Mouse (Mus musculus) ovary, postnatal 10 days (tissue): ENCODE data around the gene Gm26602.
"Not testable (repeated sequence)": the region's sequence is repeated elsewhere in the genome, so short reads cannot be mapped to it uniquely, and the experiment has no call there.

Experiments
- DNase-seq: peaks from one replicate; pipeline ENCODE4 v3.0.0; 2022; ENCODE audit warnings: low spot score

Gm26602 gene

DNA sequence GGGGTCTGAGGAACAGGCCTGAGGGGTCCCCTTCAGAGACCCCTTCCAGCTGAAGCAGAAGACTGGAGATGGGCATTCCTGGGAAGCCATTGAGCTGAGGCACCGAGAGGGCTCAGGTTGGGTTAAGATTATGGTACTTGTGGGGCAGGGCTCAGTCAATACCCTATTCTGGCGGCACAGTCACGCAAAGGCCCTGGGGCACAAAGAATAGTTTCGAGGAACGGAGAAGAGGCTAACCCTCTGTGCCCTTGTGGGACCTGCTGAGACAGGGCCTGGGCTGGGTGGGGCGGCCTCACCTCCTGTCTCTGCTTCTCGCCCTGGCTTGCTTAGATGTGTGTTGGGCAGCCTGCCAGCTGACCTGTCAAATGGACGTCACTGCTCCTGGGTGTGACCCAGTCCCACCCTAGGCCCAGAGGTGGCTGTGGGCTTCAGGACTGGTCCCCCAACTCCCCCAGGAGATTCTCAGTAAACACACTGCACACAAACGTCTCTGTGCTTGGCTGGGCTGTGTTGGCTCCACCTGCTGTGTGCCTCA is 22.6 kb downstream of the Gm26602 start:
- no peak for DNase-seq

DNA sequence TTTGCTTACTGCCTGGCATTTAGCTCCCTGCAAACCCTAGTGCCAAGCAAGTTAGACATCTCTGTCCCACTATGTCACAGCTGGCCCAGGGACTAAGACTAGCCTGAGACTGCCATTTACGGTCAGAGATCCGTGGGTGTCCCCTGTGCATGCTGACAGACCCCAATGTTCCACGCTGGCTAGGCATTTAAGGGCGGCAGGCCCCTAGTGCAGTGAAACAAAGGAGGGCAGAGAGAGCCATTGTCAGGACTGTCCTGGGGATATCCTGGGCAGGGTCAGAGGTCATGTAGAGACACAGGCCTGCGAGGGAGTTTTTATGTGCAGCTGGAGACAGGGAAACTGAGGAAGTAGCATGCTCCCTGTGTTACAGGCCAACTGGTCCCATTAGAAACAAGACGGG is 23.2 kb downstream of the Gm26602 start:
- no peak for DNase-seq

DNA sequence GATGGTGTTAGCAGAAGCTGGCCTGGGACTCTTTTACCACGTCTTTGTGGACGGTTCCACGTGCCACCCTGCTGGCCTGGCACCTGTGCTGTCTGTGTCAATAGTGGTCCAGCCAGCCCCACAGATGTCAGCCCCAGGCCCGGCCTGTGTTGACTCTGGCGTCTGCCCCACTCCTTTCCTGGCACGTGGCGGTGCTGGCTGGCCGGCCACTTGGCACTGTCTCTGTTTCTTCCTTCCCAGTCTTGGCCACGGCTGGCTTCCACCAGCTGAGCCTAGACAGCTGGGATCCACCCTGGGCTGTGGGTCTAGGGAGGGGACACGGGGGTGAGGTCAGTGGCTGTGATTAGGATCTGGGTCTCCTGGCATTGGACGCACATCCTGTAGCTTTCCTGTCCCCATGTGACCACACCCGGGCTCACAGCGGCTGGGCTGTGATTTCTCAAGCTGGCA is 23.6 kb downstream of the Gm26602 start:
- peak; percentile 48 for DNase-seq

DNA sequence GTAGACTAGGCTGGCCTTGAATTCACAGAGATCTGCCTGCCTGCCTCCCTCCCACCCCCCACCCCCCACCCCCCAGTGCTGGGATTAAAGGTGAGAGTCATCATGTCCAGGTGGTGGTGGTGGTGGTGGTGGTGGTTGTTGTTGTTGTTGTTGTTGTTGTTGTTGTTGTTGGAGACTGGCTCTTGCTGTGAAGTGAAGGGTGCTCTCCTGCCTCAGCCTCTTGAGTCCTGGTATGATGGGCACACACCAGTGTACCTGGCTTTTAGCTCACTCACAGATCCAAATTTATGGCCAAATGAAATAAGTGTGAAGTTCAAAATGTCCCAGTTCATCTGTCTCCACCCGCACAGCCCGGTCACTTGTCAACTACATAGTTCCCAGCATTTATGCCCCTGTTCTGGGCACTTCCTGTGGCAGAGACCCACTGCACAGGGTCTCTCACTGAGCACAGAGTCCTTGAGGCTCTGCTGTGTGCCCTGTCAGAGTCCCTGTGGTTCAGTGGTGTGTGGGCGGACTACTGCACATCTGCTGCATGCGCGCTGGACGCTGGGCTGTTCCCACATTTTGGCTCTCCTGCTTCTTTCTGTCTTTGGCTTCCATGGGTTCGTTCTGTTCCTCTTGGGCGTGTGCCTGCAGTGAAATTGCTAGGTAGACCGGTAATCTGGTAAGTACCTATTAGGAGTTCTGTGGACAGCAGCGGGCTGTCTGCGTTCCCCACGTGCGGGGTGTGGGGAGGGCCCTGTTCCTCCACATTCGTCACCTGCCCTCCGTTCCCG is 24.3 kb downstream of the Gm26602 start:
- no peak for DNase-seq

DNA sequence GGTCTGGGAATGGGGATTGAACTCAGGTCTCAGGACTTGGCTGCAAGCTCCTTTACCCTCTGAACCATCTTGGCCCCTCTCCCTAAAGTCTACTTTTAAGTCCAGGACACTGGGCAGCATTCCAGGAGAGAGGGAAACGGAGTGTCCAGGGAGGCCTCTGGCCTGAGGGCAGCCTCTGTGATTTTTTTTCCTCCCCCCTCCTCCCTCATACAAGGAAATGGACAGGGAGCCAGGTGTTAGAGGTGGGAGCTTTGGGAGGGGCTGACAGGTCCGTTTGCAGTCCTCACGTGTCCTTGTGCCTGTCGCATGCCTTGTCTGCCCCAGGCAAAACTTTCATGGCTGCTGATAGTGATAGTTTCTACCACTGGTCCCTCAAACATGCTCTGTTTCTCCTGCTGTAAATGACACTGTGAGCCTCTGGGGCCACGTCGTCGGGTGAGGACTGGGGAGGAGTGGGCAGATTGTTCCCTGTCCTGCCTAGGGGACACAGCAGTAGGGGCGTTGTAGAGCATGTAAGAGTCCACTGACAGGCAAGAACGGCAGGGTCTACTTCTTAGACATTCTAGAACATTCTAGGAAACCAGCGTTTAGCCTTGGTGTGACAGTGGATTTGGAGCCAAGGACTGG is 25.7 kb downstream of the Gm26602 start:
- no peak for DNase-seq

DNA sequence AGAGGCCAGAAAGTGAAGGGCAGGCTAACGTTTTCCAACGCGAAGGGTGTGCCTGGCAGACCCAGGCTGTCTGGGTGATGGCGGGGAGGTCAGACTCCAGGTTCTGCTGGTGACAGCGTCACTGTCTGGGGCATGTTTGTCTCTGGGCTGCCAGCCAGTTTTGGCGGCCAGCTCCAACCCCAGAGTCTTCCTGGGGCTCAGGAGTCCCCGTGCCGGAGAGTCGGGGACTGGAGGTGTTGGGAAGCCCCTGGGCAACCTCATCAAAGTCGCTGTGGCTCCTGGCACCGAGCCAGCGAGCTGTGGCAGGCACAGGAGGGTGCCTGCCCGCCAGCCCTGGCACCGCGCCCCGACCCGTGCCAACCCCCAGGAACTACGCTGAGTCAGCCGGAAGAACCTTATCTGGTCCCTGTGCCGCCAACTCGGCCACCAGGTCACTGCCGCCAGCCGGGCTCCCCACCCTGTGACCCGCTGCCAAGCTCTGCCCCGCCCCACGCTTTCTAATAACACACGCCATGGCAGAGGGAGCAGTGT is 26.3 kb downstream of the Gm26602 start:
- DNase-seq: no peak

DNA sequence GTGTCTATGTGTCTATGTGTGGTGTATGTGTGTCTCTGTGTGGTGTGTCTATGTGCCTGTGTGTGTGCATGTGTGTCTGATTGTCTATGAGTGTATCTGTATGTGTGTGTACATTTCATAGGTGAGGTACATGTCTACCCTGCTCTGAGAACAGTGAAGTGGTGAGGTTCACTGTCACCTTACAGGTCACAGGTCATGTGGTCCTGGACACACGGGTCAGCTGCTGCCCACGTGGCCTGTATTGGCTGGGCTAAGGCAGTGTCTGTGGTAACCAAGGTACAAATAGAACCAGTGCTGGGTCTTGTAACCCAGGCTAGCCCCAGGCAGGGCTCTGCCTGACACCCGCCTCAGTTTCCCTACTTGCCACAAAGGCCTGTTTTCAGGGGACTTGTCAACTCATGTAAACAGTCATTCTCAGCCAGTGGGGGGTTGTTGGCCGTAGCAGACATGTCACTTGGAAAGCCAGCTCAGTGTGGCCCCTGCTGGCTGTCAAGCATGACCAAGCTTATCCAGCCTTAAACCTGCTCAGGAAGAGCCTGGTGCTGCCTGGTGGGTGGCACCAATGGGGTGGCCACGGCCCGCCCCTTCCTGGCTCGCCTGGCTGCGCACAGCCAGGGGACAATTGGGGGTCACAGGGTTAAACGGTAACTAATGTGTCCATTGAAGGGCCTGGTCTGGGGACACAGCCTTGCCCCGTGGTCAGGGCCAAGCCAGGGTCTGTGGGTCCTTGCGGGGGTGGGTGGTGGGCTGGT is 27.3 kb downstream of the Gm26602 start:
- no peak for DNase-seq

DNA sequence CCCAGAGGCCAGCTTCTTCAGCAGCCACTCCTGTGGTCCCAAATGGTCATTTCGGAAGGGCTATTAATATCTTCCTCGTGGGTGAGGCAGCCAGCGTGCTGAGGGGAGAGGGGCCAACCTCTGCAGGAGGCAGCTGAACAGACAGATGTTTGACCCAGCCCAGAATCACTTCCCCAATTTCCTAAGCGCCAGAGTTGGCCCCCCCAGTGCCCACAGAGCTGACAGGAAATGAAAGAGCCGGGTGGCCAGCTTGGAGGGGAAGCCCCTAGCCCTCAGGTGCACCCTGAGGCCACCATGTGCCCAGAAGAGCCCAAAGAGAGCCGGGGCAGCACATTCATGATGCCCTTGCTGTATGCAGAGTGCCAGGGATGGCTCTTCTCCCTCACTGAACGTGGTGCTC is 30.1 kb downstream of the Gm26602 start:
- DNase-seq: no peak

DNA sequence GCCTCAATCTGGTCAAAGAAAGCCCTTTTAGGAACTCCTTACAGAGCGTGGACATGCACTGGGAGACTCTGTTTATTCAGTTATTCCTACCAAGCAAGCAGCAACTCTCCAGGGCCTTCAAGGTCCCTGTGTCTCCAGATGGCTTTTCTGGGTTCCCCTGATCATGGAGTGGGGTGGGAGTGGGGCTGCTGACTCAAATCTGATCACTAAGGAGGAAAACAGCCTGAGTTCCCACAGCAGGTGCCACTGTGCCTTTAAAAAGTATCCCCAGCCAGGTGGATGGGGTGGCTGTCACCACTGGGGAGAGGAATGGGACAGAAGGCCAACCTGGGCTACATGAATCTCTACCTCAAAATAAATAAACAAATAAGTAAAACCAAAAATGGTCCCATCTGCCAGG is 32.3 kb downstream of the Gm26602 start:
- no peak for DNase-seq

DNA sequence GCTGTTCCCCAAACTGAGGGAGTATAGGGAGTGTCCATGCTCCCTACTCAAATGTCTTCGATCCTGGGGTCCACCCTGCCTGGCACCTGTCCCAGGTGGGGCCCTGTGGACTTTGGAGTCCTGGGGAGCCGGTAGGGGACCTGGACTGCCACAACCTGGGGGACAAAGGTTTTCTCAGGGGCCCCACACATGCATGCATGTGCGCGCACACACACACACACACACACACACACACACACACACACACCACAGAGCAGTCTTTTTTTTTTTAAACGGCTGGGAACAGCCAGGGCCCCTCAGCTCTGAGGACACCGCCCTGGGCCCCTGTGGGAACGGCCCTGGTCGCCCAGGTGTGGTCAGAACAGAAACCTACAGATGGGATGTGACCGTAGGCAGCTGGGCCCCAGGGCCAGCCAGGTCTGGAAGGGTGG is 32.8 kb downstream of the Gm26602 start:
- DNase-seq: no peak

DNA sequence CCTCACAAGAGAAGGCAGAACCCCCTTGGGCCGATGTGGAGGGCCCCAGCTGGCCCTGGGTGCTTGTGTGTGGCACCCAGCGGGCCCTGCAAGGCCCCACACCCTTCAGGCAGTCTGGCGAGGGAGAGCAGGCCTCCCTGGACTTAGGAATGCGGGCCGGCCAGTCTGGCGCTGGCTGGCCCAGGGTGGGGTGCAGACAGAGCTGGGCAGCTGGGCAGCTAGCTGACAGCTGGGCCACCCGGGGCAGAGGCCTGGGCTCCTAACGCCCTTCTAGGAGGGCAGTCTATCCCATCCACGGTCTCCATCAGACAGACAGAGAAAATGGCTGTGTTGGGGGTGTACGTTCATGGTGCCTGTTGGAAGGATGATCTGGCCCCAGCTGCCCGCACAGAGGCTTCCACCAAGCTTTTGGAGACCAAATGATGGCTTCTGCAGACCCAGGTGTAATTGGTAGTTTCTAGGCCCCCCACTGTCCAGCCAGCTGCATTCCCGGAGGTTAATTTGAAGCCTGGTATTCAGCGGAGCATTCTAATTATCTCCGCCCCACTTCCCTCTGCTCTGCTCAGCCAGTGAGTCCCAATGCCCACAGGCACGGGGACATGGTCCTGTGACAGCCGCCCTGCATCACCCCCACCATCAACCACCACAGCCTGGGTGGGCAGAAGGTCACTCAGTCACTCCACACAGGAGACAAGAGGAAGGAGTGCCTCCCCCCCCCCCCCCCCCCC is 35.0 kb downstream of the Gm26602 start:
- DNase-seq: no peak

DNA sequence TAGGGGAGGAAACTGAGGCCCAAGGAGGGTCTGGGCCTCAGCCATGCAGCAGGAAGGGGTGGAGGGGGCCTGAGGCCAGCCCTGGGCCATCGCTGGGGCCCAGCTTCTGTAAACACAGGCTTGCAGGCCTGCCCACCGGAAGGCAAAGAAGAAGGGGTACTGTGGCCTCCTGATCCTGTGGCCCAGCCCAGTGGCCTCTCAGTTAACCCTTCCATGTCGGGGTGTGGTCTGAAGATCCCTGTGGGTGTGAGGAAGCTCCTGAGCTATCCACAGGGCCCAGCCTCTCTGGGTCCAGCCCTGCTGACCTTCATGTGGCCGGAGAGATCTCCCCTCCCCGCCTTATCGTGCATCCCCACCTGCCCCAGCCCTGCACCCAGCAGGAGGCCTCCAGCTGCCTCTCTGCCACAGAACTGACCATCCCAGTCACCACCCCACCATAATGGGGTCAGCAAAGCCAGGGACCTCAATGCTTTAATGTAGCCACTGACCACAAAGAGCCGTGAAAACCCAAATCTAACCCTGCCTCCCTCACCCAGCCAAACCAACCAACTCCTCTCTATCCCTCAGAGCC is 36.2 kb downstream of the Gm26602 start:
- no peak for DNase-seq

DNA sequence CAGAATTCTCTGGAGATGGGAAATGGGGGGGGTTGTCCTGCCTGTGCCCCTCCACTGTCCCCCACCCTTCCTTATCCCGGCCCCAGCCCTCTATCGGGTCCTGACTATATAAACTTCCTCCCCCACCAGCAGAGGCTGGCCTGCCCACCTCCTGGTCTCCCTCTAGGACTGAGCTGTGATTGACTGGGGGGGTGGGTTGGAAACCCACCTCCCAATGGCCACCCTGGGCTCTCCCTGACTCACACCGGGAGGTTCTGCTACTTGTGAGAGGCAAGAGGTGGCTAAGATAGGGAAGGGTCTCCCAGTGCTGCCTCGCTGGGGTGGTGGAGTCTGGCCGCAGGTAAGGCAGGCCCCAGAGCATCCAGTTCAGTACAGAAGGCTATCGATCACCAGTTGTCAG is 36.8 kb downstream of the Gm26602 start:
- no peak for DNase-seq

DNA sequence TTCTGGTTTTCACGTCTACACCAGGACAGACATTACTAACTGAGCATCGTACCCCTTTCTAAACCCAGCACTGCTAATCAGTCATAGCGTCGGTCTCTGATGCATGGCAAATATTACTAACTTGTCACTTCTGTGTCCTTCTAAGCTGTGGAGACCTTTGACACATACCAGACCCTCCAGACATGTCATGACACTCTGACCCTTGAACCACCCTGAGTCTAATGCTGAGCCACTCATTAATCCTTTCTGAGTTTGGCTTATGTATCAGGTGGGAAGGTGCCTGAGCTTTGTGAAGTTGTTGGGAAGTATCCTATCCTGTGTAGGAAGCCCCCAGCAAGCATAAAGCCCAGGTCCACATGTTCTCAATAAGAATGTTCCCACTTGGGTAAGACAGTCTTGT is 39.2 kb downstream of the Gm26602 start:
- no peak for DNase-seq

DNA sequence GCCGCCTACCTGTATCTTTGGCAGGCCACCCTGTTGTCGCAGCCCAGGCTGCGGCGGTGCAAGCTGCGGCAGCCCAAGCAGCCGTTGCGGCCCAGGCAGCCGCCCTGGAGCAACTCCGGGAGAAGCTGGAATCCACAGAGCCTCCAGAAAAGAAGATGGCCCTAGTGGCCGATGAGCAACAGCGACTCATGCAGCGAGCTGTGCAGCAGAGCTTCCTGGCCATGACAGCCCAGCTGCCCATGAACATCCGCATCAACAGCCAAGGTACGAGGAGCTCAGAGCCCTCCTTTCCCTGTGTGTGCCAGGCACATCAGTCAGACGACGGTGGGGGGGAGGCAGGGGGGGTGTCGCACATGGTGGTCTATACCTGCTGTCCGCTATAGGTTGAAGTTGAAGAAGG is 40.0 kb downstream of the Gm26602 start:
- DNase-seq: no peak

DNA sequence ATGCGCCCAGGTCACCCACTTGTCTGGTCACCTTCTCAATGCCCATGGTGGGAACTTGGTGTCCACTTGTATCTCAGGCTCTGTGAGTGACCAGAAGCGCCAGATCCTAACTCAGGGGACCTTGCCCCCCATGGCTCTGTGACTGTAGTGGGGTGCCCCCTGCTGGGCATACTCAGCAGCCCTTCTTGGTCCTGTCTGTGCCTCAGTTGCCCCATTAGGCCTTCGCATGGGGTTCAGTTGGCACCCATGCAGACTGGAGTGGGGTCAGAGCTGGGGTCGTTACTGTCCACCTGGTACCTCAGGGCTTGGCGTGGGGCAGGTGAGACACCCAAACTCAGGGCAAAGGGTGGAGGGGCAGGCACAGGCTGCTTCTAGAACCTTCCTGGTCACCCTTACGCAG is 43.3 kb downstream of the Gm26602 start:
- DNase-seq: no peak

DNA sequence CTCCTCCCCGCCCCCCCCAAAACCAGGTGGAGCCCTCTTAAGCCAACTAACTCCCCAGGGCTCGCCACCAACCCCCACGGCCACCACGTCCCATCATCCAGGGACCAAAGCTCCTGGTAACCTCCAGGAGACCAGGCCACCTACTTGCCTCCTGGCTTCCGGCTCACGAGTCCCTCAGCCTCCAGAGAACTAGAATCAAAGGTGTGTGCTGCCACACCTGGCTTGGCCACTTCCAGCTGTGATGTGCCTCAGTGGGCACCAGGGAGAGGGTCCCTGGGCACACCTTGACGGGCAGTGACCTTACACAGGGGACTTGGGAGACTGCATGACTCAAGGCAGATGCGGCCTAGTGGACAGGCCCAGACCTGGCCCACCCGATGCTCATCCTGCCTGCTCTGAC is 45.0 kb downstream of the Gm26602 start:
- no peak for DNase-seq

DNA sequence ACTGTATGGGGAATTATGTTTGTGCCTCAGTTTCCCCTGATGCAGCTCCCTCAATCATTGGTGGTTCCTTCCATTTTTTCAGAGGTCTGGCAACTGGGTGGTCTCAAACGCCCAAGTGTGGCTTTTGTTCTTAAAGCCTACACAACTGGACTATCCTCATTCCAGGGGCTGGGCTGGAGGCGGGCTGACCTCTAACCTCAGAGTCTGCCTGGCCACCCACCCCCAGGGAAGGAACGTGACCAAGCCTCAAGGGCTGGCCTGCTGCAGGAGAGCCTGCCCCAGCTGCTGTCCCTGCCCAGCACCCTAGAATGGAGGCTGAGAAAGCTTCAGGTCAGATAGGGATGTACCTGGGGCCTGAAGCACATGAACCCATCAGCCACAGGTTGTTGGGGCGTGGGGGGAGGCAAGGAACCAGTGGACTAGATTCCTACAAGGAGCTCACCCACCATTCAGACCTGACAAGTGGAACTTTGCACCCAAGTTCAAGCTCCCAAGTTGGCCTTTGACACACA is 46.0 kb downstream of the Gm26602 start:
- no peak for DNase-seq

DNA sequence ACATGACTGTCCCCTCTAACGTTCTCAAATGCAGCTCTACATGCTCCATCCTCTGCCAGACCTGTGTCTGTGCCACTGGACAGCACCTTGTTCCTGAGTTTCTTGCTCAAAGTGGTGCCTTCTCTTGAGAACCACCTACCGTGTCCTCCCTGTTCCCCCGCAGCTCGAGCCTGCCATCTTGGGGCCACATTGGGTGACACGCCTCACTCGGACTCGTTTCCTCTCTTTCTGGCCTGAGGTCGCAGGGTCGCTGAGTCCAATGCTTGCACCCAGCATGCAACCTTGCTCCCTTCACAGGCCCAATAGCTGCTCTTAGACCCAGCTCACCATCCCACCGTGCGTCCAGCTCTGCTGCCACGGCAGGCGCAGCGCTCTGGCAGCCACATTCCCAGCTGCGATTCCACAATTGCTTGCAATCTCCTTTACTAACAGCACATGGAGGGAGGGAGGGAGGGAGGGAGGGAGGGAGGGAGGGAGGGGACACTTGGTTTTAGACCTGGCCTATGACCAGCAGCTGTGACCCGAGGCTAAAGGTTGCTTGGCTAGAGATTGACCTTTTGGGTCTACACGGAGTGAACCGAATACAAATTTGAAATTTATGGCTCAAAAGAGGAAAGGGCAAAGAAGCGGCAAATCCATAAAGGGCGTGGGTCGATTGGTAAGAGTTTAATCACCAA is 47.6 kb downstream of the Gm26602 start:
- peak; percentile 71 for DNase-seq

DNA sequence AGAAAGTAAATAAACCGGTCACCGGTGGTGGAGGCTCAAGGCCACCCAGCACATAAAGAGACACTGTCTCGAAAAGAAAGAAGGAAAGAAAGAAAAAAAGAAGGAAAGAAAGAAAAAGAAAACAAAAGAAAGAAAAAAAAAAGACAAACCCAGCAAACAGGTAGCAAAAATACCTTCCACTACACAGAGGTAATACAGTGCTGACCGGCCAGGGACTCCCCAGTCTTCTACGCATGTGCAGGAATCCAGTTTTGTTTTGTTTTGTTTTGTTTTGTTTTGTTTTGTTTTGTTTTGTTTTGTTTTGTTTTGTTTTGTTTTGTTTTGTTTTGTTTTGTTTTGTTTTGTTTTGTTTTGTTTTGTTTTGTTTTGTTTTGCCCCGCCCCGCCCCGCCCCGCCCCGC is 48.8 kb downstream of the Gm26602 start:
- not testable (repeated sequence) for DNase-seq
